Mouse (Mus musculus) urinary bladder, adult 2 months (tissue): ENCODE data around the gene Neurl4. TPM values are rescaled to one million over a fixed set of nuclear protein-coding genes. Genes with fewer than 3 reads are reported as not detected.
"Not testable (repeated sequence)": the region's sequence is repeated elsewhere in the genome, so short reads cannot be mapped to it uniquely, and the experiment has no call there.

Experiments
- DNase-seq: peaks from one replicate; pipeline ENCODE4 v3.0.0; 2022; ENCODE audit warnings: low spot score
- polyA plus RNA-seq: library from polyadenylated mRNA; depleted of rRNA; stranded (reverse); fragments of >200 nt; gene quantifications from 2 replicates; pipeline ENCODE4 v1.2.3, GENCODE M21; 2012; rRNA removed

Neurl4 gene
- polyA plus RNA-seq, 1 experiment = 47.8 TPM

DNA sequence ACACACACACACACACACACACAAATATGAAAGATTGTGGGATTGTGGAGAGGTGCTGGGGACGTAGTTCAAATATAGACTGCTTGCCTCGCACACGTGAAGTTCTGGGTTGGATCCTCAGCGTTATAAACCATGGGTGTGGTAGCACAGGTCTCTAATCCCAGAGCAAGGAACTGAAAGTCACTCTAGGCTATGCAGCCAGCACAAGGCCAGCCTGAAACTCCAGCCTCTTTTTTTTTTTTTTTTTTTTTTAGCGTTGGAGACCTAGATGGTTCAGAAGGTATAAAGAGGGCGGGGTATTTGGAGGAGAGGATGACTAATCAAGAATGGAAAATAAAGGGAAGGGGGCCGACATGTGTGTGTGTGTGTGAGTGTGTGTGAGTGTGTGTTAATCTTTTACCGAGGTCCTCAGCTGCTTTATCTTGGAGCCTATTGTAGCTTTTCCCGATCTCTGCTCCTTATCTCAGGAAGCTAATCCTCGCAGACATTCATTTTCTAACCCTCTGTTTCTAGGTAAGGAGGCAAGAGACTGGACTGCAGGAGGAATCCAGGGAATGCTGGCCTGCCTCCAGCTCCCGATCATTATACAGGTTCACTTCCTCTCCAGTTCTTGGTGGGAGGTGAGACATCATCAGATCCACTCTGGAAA is 52.5 kb downstream of the Neurl4 start:
- DNase-seq = no peak

DNA sequence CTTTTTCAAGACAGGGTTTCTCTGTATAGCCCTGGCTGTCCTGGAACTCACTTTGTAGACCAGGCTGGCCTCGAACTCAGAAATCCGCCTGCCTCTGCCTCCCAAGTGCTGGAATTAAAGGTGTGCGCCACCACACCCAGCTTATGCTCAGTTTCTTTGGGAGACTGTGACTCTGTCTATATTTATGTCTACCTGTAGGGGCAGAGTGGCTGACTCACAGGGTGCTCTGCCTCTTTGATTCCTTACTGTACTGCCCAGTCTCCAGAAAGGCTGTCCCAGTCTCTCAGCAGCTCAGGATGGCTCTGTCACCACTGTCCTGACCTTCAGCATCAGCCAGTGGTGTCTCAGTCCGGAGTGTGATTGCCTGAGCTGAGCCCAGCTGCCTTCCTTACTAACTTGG is 54.7 kb downstream of the Neurl4 start:
- DNase-seq = not testable (repeated sequence)

DNA sequence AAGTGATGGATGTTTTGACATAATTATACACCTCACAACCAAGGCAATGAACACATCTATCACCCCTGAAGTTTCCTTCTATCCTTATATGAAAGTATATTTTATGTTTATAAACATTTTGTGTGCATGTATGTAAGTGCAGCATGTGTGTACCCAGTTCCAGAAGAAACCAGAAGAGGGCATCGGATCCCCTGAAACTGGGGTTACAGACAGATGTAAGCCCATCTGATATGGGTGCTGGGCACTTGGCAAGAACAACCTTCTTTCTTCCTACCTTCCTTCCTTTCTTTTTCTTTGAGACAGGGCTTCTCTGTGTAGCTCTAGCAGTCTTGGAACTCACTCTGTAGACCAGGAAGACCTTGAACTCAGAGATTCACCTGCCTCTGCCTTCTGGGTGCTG is 55.3 kb downstream of the Neurl4 start:
- no peak for DNase-seq

DNA sequence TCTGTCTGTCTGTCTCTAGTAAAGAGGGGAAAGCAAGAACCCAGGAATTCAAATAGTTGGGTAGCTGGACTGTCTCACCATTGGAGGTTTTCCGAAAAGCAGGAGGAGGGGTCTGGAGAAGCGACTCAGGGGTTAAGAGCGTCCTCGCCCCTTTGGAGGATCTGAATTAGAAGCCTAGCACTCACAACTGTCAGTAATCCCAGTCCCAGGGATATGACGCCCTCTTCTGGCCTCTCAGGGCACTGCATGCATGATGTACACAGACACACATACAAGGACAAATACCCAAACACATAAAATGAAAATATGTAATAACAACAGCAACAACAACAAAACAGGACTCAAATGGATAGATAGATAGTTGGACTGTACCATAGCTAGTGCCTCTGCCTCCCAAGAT is 59.7 kb downstream of the Neurl4 start:
- DNase-seq = no peak

DNA sequence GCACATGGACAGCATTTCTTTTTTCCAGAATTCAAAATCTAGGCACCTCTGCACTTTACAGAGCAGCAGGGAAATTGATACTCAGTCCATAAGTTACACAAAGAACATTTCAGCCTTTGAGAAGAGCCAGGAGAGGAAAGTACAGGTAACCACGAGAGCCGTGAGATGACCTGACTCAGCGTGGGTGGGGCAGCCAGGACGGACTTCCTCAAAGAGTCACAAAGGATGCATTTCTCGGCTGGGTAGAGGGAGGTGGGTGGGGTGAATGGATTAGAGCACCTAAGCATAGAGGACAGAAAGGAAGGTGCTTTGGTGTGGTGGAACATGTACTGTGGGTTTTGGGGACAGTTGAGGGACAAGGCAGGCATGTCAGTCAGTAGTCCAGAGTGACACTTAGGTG is 61.0 kb downstream of the Neurl4 start:
- DNase-seq = no peak

Other genes with a start within 250 kb of the Neurl4 start
- 33.7 and 43.5 TPM in 2 replicates for gene Sox15, start 245.8 kb upstream of the Neurl4 start, polyA plus RNA-seq
- gene Mpdu1, start 238.4 kb upstream of the Neurl4 start, polyA plus RNA-seq = 62.0 and 86.7 TPM in 2 replicates
- gene Cd68, start 234.9 kb upstream of the Neurl4 start, polyA plus RNA-seq = 20.5 and 24.9 TPM in 2 replicates
- gene Eif4a1, start 228.6 kb upstream of the Neurl4 start, polyA plus RNA-seq = 461 and 554 TPM in 2 replicates
- gene Senp3, start 219.0 kb upstream of the Neurl4 start, polyA plus RNA-seq = 83.4 and 108 TPM in 2 replicates
- 5.1 and 6.8 TPM in 2 replicates for gene Tnfsf13, start 215.3 kb upstream of the Neurl4 start, polyA plus RNA-seq
- gene Tnfsf12, start 205.2 kb upstream of the Neurl4 start, polyA plus RNA-seq = 85.4 and 87.0 TPM in 2 replicates
- 10.0 and 10.3 TPM in 2 replicates for gene Tnfsfm13, start 205.0 kb upstream of the Neurl4 start, polyA plus RNA-seq
- 9.4 and 24.4 TPM in 2 replicates for gene Polr2a, start 142.4 kb upstream of the Neurl4 start, polyA plus RNA-seq
- gene Slc35g3, start 139.1 kb upstream of the Neurl4 start, polyA plus RNA-seq = 0.07 TPM in 1 of 2 replicates, not detected in the other
- gene Zbtb4, start 135.2 kb upstream of the Neurl4 start, polyA plus RNA-seq = 35.6 and 46.1 TPM in 2 replicates
- 15.6 and 25.0 TPM in 2 replicates for gene Chrnb1, start 105.1 kb upstream of the Neurl4 start, polyA plus RNA-seq
- gene Fgf11, start 99.2 kb upstream of the Neurl4 start, polyA plus RNA-seq = 6.3 and 7.2 TPM in 2 replicates
- gene Tmem102, start 95.4 kb upstream of the Neurl4 start, polyA plus RNA-seq = 11.5 and 13.2 TPM in 2 replicates
- not detected in 2 replicates for gene Gm39566, start 85.8 kb upstream of the Neurl4 start, polyA plus RNA-seq
- not detected in 2 replicates for gene Spem2, start 82.6 kb upstream of the Neurl4 start, polyA plus RNA-seq
- gene Spem1, start 78.9 kb upstream of the Neurl4 start, polyA plus RNA-seq = 0.55 and 0.71 TPM in 2 replicates
- 18.3 and 27.7 TPM in 2 replicates for gene Nlgn2, start 63.3 kb upstream of the Neurl4 start, polyA plus RNA-seq
- gene Tmem256, start 62.6 kb upstream of the Neurl4 start, polyA plus RNA-seq = 202 and 261 TPM in 2 replicates
- gene Plscr3, start 54.7 kb upstream of the Neurl4 start, polyA plus RNA-seq = 104 and 110 TPM in 2 replicates
- gene Tnk1, start 42.3 kb upstream of the Neurl4 start, polyA plus RNA-seq = 15.2 and 15.4 TPM in 2 replicates
- gene Tmem95, start 23.1 kb upstream of the Neurl4 start, polyA plus RNA-seq = not detected in 2 replicates
- 11.8 and 13.8 TPM in 2 replicates for gene Kctd11, start 19.7 kb upstream of the Neurl4 start, polyA plus RNA-seq
- gene Acap1, start 5.5 kb upstream of the Neurl4 start, polyA plus RNA-seq = 2.0 and 2.5 TPM in 2 replicates
- 1.1 and 1.3 TPM in 2 replicates for gene 2810408A11Rik, start 85 bp upstream of the Neurl4 start, polyA plus RNA-seq
- 56.3 and 63.2 TPM in 2 replicates for gene Gps2, start 12.8 kb downstream of the Neurl4 start, polyA plus RNA-seq
- 565 and 624 TPM in 2 replicates for gene Eif5a, start 20.9 kb downstream of the Neurl4 start, polyA plus RNA-seq
- 3.7 and 6.2 TPM in 2 replicates for gene Ybx2, start 34.7 kb downstream of the Neurl4 start, polyA plus RNA-seq
- 146 and 167 TPM in 2 replicates for gene Slc2a4, start 47.1 kb downstream of the Neurl4 start, polyA plus RNA-seq
- gene Cldn7, start 63.7 kb downstream of the Neurl4 start, polyA plus RNA-seq = 67.1 and 69.1 TPM in 2 replicates
- 82.0 and 95.4 TPM in 2 replicates for gene Ctdnep1, start 80.1 kb downstream of the Neurl4 start, polyA plus RNA-seq
- 57.6 and 61.4 TPM in 2 replicates for gene Elp5, start 81.4 kb downstream of the Neurl4 start, polyA plus RNA-seq
- gene Gabarap, start 90.1 kb downstream of the Neurl4 start, polyA plus RNA-seq = 374 and 440 TPM in 2 replicates
- gene Phf23, start 94.7 kb downstream of the Neurl4 start, polyA plus RNA-seq = 35.8 and 36.4 TPM in 2 replicates
- 11.9 and 16.7 TPM in 2 replicates for gene Dvl2, start 99.5 kb downstream of the Neurl4 start, polyA plus RNA-seq
- gene Acadvl, start 114.3 kb downstream of the Neurl4 start, polyA plus RNA-seq = 95.7 and 100 TPM in 2 replicates
- gene Dlg4, start 115.9 kb downstream of the Neurl4 start, polyA plus RNA-seq = 28.0 and 31.9 TPM in 2 replicates
- gene Asgr1, start 153.0 kb downstream of the Neurl4 start, polyA plus RNA-seq = 0.07 TPM in 1 of 2 replicates, not detected in the other
- 2.0 and 2.5 TPM in 2 replicates for gene Asgr2, start 191.6 kb downstream of the Neurl4 start, polyA plus RNA-seq
- gene Mgl2, start 229.3 kb downstream of the Neurl4 start, polyA plus RNA-seq = 41.3 and 51.9 TPM in 2 replicates